Mouse (Mus musculus) Muller cell, postnatal 12 days (primary cell): ENCODE data around the gene Ier3.

Source experiments
- DNase-seq: peaks from one replicate; pipeline ENCODE4 v3.0.0-alpha.2; 2015; ENCODE audit errors: inconsistent ontology term

Ier3 gene

GRCm38 (mm10) chr17:35866911-35867890 is 45.7 kb downstream of the Ier3 start:
- peak; percentile 55 for DNase-seq

- DNase-seq = peak; percentile 31
These were observed 46.8 kb downstream of the Ier3 start for GRCm38 (mm10) chr17:35868165-35868820.

- no peak for DNase-seq
These were observed 47.5 kb downstream of the Ier3 start for GRCm38 (mm10) chr17:35868961-35869345.

- peak; percentile 43 for DNase-seq
These were observed 48.0 kb downstream of the Ier3 start for GRCm38 (mm10) chr17:35869346-35870067.

GRCm38 (mm10) chr17:35870151-35870883 is 48.8 kb downstream of the Ier3 start:
- DNase-seq = peak; percentile 94

GRCm38 (mm10) chr17:35870884-35871696 is 49.6 kb downstream of the Ier3 start:
- DNase-seq = no peak
